Mouse (Mus musculus): ENCODE data around the gene Olfr832. TPM values are rescaled to one million over a fixed set of nuclear protein-coding genes. Genes with fewer than 3 reads are reported as not detected.
"Not testable (repeated sequence)": the region's sequence is repeated elsewhere in the genome, so short reads cannot be mapped to it uniquely, and the experiment has no call there.

Olfr832 gene
- polyA plus RNA-seq (2014; fragmentation: Nextera tagmentation; extraction: Ambion mirVana): not detected in 2 replicates

GRCm38 (mm10) chr9:18936822-18937221 is at the start of gene Olfr832:
Olfr832 (plus strand) TSS chr9:18937122.
- not testable (repeated sequence) for DNase-seq (ENCODE audit: low spot score); H3K27me3 ChIP-seq (ENCODE audit: control insufficient read depth, insufficient read depth, low read length); H3K4me2 ChIP-seq (ENCODE audit: low read depth, low read length, severe bottlenecking); H3K36me3 ChIP-seq (ENCODE audit: control insufficient read depth, insufficient read depth, low read length); H3K4me1 ChIP-seq (replicated peaks; ENCODE audit: control insufficient read depth, insufficient read depth, low read length); ATAC-seq (replicated peaks; ENCODE audit: low FRiP score); H3K27ac ChIP-seq (ENCODE audit: low read depth, low read length); H3K4me3 ChIP-seq (ENCODE audit: low read depth, low read length); H3K9me3 ChIP-seq (ENCODE audit: control insufficient read depth, low read length); H3K9ac ChIP-seq (ENCODE audit: low read length)
- WGBS: 84% methylated on average over 2 of the region's 2 CpGs

- not testable (repeated sequence) for H3K27ac ChIP-seq (ENCODE audit: low read depth, low read length); H3K9ac ChIP-seq (ENCODE audit: low read length); H3K4me2 ChIP-seq (ENCODE audit: low read depth, low read length, severe bottlenecking); H3K9me3 ChIP-seq (ENCODE audit: control insufficient read depth, low read length); H3K27me3 ChIP-seq (ENCODE audit: control insufficient read depth, insufficient read depth, low read length); H3K36me3 ChIP-seq (ENCODE audit: control insufficient read depth, insufficient read depth, low read length); ATAC-seq (replicated peaks; ENCODE audit: low FRiP score); H3K4me3 ChIP-seq (ENCODE audit: low read depth, low read length); H3K4me1 ChIP-seq (replicated peaks; ENCODE audit: control insufficient read depth, insufficient read depth, low read length); DNase-seq (ENCODE audit: low spot score)
- 68% methylated on average over 2 of the region's 2 CpGs for WGBS
Observed at GRCm38 (mm10) chr9:18907699-18908098, 29.2 kb upstream of the Olfr832 start.

GRCm38 (mm10) chr9:18927921-18928320 is 9.0 kb upstream of the Olfr832 start:
- DNase-seq (ENCODE audit: low spot score); H3K27me3 ChIP-seq (ENCODE audit: control insufficient read depth, insufficient read depth, low read length); H3K4me3 ChIP-seq (ENCODE audit: low read depth, low read length); H3K9ac ChIP-seq (ENCODE audit: low read length); H3K4me1 ChIP-seq (replicated peaks; ENCODE audit: control insufficient read depth, insufficient read depth, low read length); H3K9me3 ChIP-seq (ENCODE audit: control insufficient read depth, low read length); H3K4me2 ChIP-seq (ENCODE audit: low read depth, low read length, severe bottlenecking); H3K27ac ChIP-seq (ENCODE audit: low read depth, low read length); H3K36me3 ChIP-seq (ENCODE audit: control insufficient read depth, insufficient read depth, low read length); ATAC-seq (replicated peaks; ENCODE audit: low FRiP score): not testable (repeated sequence)
- 83% methylated on average over 13 of the region's 16 CpGs for WGBS

- Histone ChIP-seq H3K9me3 (ENCODE audit: control insufficient read depth, low read length) (no peaks in the 10 kb centered on the region), H3K4me1 (replicated peaks; ENCODE audit: control insufficient read depth, insufficient read depth, low read length) (no peaks in the 10 kb centered on the region), H3K9ac (ENCODE audit: low read length) (no peak overlapping the region), H3K4me3 (ENCODE audit: low read depth, low read length) (no peak overlapping the region), H3K4me2 (ENCODE audit: low read depth, low read length, severe bottlenecking) (no peak overlapping the region), H3K27me3 (ENCODE audit: control insufficient read depth, insufficient read depth, low read length) (no peaks in the 10 kb centered on the region), H3K27ac (ENCODE audit: low read depth, low read length) (no peak overlapping the region), H3K36me3 (ENCODE audit: control insufficient read depth, insufficient read depth, low read length) (no peaks in the 10 kb centered on the region)
- ATAC-seq (replicated peaks; ENCODE audit: low FRiP score) (no peak), DNase-seq (ENCODE audit: low spot score) (no peak)
Observed at GRCm38 (mm10) chr9:18962021-18962420, 25.1 kb downstream of the Olfr832 start.

GRCm38 (mm10) chr9:18987690-18988089 is 50.8 kb downstream of the Olfr832 start, which contains the start of gene Olfr834:
Olfr834 (plus strand) TSS chr9:18987990.
- no peaks in the 10 kb centered on the region for H3K36me3 ChIP-seq (ENCODE audit: control insufficient read depth, insufficient read depth, low read length)
- H3K4me1 ChIP-seq (replicated peaks; ENCODE audit: control insufficient read depth, insufficient read depth, low read length): no peaks in the 10 kb centered on the region
- H3K9me3 ChIP-seq (ENCODE audit: control insufficient read depth, low read length): no peaks in the 10 kb centered on the region
- H3K9ac ChIP-seq (ENCODE audit: low read length): no peak within 1 kb of the TSS
- no peak within 1 kb of the TSS for H3K4me2 ChIP-seq (ENCODE audit: low read depth, low read length, severe bottlenecking)
- no peaks in the 10 kb centered on the region for H3K27me3 ChIP-seq (ENCODE audit: control insufficient read depth, insufficient read depth, low read length)
- ATAC-seq (replicated peaks; ENCODE audit: low FRiP score) (no peak), DNase-seq (ENCODE audit: low spot score) (no peak)
- no peak within 1 kb of the TSS for H3K4me3 ChIP-seq (ENCODE audit: low read depth, low read length)
- H3K27ac ChIP-seq (ENCODE audit: low read depth, low read length): no peak within 1 kb of the TSS
- 74% methylated on average over 3 of the region's 3 CpGs for WGBS

Other genes with a start within 250 kb of the Olfr832 start
- gene Olfr24, start 173.1 kb upstream of the Olfr832 start, polyA plus RNA-seq (2014; fragmentation: Nextera tagmentation; extraction: Ambion mirVana): not detected in 2 replicates
- gene Olfr828, start 117.6 kb upstream of the Olfr832 start, polyA plus RNA-seq (2014; fragmentation: Nextera tagmentation; extraction: Ambion mirVana): not detected in 2 replicates
- gene Olfr829, start 82.2 kb upstream of the Olfr832 start, polyA plus RNA-seq (2014; fragmentation: Nextera tagmentation; extraction: Ambion mirVana): not detected in 2 replicates
- gene Olfr830, start 62.4 kb upstream of the Olfr832 start, polyA plus RNA-seq (2014; fragmentation: Nextera tagmentation; extraction: Ambion mirVana): not detected in 2 replicates
- gene Olfr834, start 50.9 kb downstream of the Olfr832 start, polyA plus RNA-seq (2014; fragmentation: Nextera tagmentation; extraction: Ambion mirVana): not detected in 2 replicates
- gene Olfr835, start 95.6 kb downstream of the Olfr832 start, polyA plus RNA-seq (2014; fragmentation: Nextera tagmentation; extraction: Ambion mirVana): not detected in 2 replicates
- gene Olfr836, start 183.3 kb downstream of the Olfr832 start, polyA plus RNA-seq (2014; fragmentation: Nextera tagmentation; extraction: Ambion mirVana): not detected in 2 replicates
- gene Olfr837, start 199.2 kb downstream of the Olfr832 start, polyA plus RNA-seq (2014; fragmentation: Nextera tagmentation; extraction: Ambion mirVana): not detected in 2 replicates
- not detected in 2 replicates for gene Olfr839-ps1, start 240.2 kb downstream of the Olfr832 start, polyA plus RNA-seq (2014; fragmentation: Nextera tagmentation; extraction: Ambion mirVana)

Measured in forebrain, embryonic 11.5 days (tissue).